Mouse (Mus musculus): ENCODE data around the gene Bud31. TPM values are rescaled to one million over a fixed set of nuclear protein-coding genes. Genes with fewer than 3 reads are reported as not detected.
"Not testable (repeated sequence)": the region's sequence is repeated elsewhere in the genome, so short reads cannot be mapped to it uniquely, and the experiment has no call there.

Gene Bud31
- polyA plus RNA-seq, 1 experiment = 52.8 TPM

DNA sequence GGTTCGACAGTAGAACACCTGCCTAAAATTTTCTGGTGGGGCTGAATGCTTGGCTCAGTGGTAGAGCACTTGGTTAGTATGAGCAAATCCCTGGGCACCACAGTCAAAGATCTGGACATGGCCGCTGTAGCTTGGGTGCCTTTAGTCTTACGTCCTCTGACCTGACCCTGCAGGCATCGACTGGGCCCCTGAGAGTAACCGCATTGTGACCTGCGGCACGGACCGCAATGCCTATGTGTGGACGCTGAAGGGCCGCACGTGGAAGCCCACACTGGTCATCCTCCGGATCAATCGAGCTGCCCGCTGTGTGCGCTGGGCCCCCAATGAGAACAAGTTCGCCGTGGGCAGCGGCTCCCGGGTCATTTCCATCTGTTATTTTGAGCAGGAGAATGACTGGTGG lies 16.8 kb upstream of the Bud31 start:
- H3K4me3 ChIP-seq (ENCODE audit: low read depth, low read length) = no peak overlapping the region
- H3K27me3 ChIP-seq (ENCODE audit: control insufficient read depth, insufficient read depth, low read length) = no peaks in the 10 kb centered on the region
- no peak for TF ChIP-seq CTCF (IDR thresholded peaks at IDR 0.05; ENCODE audit: extremely low read depth, insufficient read length, insufficient replicate concordance, low read depth, low read length)
- no peak for TF ChIP-seq POLR2A (IDR thresholded peaks at IDR 0.05; ENCODE audit: low read depth, low read length)
- H3K4me1 ChIP-seq (ENCODE audit: control insufficient read depth, insufficient read depth, insufficient read length, low read length) = peaks cover 6% of the 10 kb centered on the region
- WGBS = 94% methylated on average over 19 of the region's 19 CpGs
- no peak overlapping the region for H3K27ac ChIP-seq (ENCODE audit: insufficient read depth, low read depth, low read length)
- H3K36me3 ChIP-seq (ENCODE audit: control insufficient read depth, insufficient read depth, low read length) = peaks cover 66% of the 10 kb centered on the region

DNA sequence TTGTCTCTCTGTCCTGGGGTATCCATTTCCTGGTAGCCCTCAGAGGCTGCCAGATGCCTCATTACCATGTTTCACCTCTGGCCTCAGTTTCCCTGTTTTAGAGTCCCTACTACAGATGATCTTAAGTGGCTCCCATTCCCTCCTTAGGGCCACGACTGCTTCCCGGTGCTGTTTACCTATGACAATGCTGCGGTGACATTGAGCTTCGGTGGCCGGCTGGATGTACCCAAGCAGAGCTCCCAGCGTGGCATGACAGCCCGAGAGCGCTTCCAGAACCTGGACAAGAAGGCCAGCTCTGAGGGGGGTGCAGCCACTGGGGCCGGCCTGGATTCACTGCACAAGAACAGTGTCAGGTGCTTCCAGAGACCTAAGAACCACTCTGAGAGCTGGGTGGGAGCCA lies 13.6 kb upstream of the Bud31 start:
- TF ChIP-seq POLR2A (IDR thresholded peaks at IDR 0.05; ENCODE audit: low read depth, low read length) (no peak), CTCF (IDR thresholded peaks at IDR 0.05; ENCODE audit: extremely low read depth, insufficient read length, insufficient replicate concordance, low read depth, low read length) (no peak)
- Histone ChIP-seq H3K4me1 (ENCODE audit: control insufficient read depth, insufficient read depth, insufficient read length, low read length) (no peaks in the 10 kb centered on the region), H3K27ac (ENCODE audit: insufficient read depth, low read depth, low read length) (no peak overlapping the region), H3K36me3 (ENCODE audit: control insufficient read depth, insufficient read depth, low read length) (peaks cover 91% of the 10 kb centered on the region), H3K27me3 (ENCODE audit: control insufficient read depth, insufficient read depth, low read length) (no peaks in the 10 kb centered on the region), H3K4me3 (ENCODE audit: low read depth, low read length) (no peak overlapping the region)
- WGBS = 92% methylated on average over 9 of the region's 9 CpGs

DNA sequence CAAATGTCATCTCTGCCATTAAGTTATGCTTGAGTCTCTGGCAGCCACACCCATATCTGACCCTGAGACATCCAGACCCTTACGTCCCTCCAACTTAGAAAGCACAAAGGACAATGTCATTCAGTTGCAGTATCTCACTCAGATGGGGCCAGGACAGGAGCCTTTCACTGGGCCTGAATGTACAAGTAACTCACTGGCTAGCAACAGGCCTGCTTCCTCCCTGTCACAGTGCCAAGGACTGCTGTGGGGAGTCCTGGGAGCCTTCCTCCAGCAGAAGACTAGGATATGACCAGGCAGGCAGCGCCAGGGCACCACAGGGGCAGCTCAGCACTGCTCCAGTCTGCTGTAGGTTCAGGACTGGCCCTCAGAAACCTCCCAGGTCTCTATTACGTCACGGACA lies 11.0 kb upstream of the Bud31 start:
- Histone ChIP-seq H3K36me3 (ENCODE audit: control insufficient read depth, insufficient read depth, low read length) (peaks cover 90% of the 10 kb centered on the region), H3K4me3 (ENCODE audit: low read depth, low read length) (no peak overlapping the region), H3K27ac (ENCODE audit: insufficient read depth, low read depth, low read length) (no peak overlapping the region), H3K27me3 (ENCODE audit: control insufficient read depth, insufficient read depth, low read length) (no peaks in the 10 kb centered on the region), H3K4me1 (ENCODE audit: control insufficient read depth, insufficient read depth, insufficient read length, low read length) (no peaks in the 10 kb centered on the region)
- WGBS = 79% methylated on average over 4 of the region's 4 CpGs
- TF ChIP-seq POLR2A (IDR thresholded peaks at IDR 0.05; ENCODE audit: low read depth, low read length) (no peak), CTCF (IDR thresholded peaks at IDR 0.05; ENCODE audit: extremely low read depth, insufficient read length, insufficient replicate concordance, low read depth, low read length) (no peak)

DNA sequence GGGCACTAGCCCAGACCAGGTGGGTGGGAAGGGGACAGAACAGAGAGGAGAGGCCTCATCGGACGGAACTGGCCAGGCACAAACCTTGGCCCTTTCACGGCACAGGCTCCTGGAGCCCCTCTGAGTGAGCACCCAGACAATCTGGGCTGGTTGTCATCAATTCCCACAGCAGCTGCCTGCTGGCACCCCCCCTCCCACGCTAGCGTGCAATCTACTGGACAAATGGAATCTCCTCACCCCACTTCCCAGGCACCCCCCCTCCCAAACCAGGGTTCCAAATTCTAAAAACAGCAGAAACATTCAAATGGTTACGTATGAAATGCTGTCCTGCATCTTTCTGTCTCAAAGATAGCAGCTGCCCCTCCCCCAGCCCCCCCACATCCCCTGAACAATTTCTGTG lies 10.4 kb upstream of the Bud31 start:
- H3K4me3 ChIP-seq (ENCODE audit: low read depth, low read length); H3K4me1 ChIP-seq (ENCODE audit: control insufficient read depth, insufficient read depth, insufficient read length, low read length); H3K27ac ChIP-seq (ENCODE audit: insufficient read depth, low read depth, low read length); H3K27me3 ChIP-seq (ENCODE audit: control insufficient read depth, insufficient read depth, low read length): not testable (repeated sequence)
- WGBS = 81% methylated on average over 6 of the region's 6 CpGs
- peaks cover 90% of the 10 kb centered on the region for H3K36me3 ChIP-seq (ENCODE audit: control insufficient read depth, insufficient read depth, low read length)

DNA sequence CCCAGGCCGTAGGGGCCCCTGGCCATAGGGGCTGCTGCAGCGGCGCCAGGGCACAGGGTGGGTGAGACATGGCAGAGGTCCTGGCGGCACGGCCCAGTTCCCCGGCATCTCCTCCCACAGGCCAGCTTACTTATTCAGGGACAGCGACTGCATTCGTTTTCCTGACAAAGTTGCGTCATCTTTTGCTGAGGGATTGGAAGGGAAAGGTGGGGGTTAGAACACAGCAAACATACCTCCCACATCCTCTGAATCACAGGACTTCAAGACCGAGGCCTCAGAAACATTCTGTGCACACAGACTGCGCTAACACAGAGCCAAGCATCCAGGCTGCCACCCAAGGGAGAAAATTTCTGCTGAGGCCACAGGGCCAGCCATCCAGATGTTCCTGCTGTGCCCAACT lies 10.0 kb upstream of the Bud31 start:
- Histone ChIP-seq H3K27ac (ENCODE audit: insufficient read depth, low read depth, low read length) (no peak overlapping the region), H3K4me1 (ENCODE audit: control insufficient read depth, insufficient read depth, insufficient read length, low read length) (no peaks in the 10 kb centered on the region; the same call in 1 of the 2 replicates), H3K4me3 (ENCODE audit: low read depth, low read length) (no peak overlapping the region), H3K36me3 (ENCODE audit: control insufficient read depth, insufficient read depth, low read length) (peaks cover 89% of the 10 kb centered on the region), H3K27me3 (ENCODE audit: control insufficient read depth, insufficient read depth, low read length) (no peaks in the 10 kb centered on the region)
- TF ChIP-seq POLR2A (IDR thresholded peaks at IDR 0.05; ENCODE audit: low read depth, low read length) (no peak), CTCF (IDR thresholded peaks at IDR 0.05; ENCODE audit: extremely low read depth, insufficient read length, insufficient replicate concordance, low read depth, low read length) (no peak)
- WGBS = 77% methylated on average over 11 of the region's 11 CpGs

DNA sequence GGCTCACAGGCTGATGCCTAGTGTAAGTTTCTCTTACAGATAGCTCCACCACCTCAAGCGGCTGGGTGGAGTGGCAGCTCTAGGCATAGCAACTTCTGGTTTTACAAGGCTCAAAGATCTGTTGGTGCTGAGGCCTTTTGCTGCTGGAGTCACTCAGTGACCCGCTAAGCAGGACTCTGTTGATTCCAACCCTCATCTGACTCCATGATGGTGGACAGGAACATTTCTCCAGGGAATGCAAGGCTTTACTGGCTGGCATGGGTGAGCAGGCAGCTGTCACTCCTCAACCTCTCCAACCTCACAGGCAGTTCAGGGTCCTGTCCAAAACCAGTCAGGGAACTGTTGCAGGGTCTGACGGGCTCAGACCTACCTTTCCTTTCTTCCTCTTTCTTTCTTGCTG lies 9.2 kb upstream of the Bud31 start:
- no peak overlapping the region for H3K4me3 ChIP-seq (ENCODE audit: low read depth, low read length)
- no peak for TF ChIP-seq POLR2A (IDR thresholded peaks at IDR 0.05; ENCODE audit: low read depth, low read length)
- TF ChIP-seq CTCF (IDR thresholded peaks at IDR 0.05; ENCODE audit: extremely low read depth, insufficient read length, insufficient replicate concordance, low read depth, low read length) = no peak
- 72% methylated on average over 3 of the region's 3 CpGs for WGBS

DNA sequence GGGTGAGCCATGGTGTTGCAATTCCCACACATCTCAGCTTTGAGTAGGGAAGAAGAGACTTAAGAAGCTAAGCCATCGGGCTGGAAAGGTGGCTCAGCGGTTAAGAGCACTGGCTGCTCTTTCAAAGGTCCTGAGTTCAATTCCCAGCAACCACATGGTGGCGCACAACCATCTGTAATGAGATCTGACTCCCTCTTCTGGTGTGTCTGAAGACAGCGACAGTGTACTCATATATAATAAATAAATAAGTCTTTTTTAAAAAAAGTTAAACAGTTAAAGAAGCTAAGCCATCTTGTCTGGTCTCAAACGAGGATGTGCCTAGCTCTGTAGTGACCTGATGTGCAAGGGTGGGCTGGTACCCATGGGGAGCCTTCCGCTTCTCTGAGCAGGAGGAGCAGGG lies 6.9 kb upstream of the Bud31 start:
- not testable (repeated sequence) for H3K4me3 ChIP-seq (ENCODE audit: low read depth, low read length); H3K27me3 ChIP-seq (ENCODE audit: control insufficient read depth, insufficient read depth, low read length); H3K27ac ChIP-seq (ENCODE audit: insufficient read depth, low read depth, low read length); H3K4me1 ChIP-seq (ENCODE audit: control insufficient read depth, insufficient read depth, insufficient read length, low read length)
- H3K36me3 ChIP-seq (ENCODE audit: control insufficient read depth, insufficient read depth, low read length) = peaks cover 68% of the 10 kb centered on the region
- WGBS = 87% methylated on average over 6 of the region's 6 CpGs

More for the DNA sequence above, 9.2 kb upstream of the Bud31 start:
- Histone ChIP-seq H3K4me1 (ENCODE audit: control insufficient read depth, insufficient read depth, insufficient read length, low read length) (no peaks in the 10 kb centered on the region; the same call in 1 of the 2 replicates), H3K27me3 (ENCODE audit: control insufficient read depth, insufficient read depth, low read length) (no peaks in the 10 kb centered on the region), H3K36me3 (ENCODE audit: control insufficient read depth, insufficient read depth, low read length) (peaks cover 84% of the 10 kb centered on the region), H3K27ac (ENCODE audit: insufficient read depth, low read depth, low read length) (no peak overlapping the region)

DNA sequence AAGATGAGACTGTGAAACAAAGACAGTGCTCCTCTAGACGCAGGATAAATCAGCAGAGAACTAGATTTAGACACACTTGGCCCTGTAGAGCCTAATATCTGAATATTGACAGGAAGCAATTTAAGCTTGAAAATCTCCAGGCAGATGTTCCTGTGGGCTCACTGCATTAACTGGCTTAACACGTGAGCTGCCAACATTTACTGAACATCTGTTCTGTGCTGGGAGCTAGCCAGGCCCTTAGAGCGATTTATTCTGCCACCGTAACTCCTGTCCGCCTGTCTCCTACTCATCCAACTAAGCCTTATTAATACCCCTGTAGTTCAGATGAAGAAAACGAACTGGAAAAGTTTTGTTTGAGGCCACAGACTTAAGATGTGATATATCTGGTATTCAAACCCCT lies 1.3 kb upstream of the Bud31 start:
- Histone ChIP-seq H3K4me3 (ENCODE audit: low read depth, low read length) (no peak overlapping the region; the same call in 1 of the 2 replicates), H3K36me3 (ENCODE audit: control insufficient read depth, insufficient read depth, low read length) (peaks cover 40% of the 10 kb centered on the region), H3K4me1 (ENCODE audit: control insufficient read depth, insufficient read depth, insufficient read length, low read length) (peaks cover 4% of the 10 kb centered on the region; the same call in 1 of the 2 replicates), H3K27ac (ENCODE audit: insufficient read depth, low read depth, low read length) (no peak overlapping the region), H3K27me3 (ENCODE audit: control insufficient read depth, insufficient read depth, low read length) (no peaks in the 10 kb centered on the region)
- WGBS = 2% methylated on average over 6 of the region's 6 CpGs
- no peak for TF ChIP-seq POLR2A (IDR thresholded peaks at IDR 0.05; ENCODE audit: low read depth, low read length)
- TF ChIP-seq CTCF (IDR thresholded peaks at IDR 0.05; ENCODE audit: extremely low read depth, insufficient read length, insufficient replicate concordance, low read depth, low read length) = no peak

All from small intestine, adult 2 months (tissue).